Mouse (Mus musculus): ENCODE data around the gene Slc7a8.
"Not testable (repeated sequence)": the region's sequence is repeated elsewhere in the genome, so short reads cannot be mapped to it uniquely, and the experiment has no call there.

Gene Slc7a8

GRCm38 (mm10) chr14:54780084-54780483 is 1.7 kb downstream of the Slc7a8 start:
- DNase-seq: no peak

GRCm38 (mm10) chr14:54777893-54778292 is 3.9 kb downstream of the Slc7a8 start:
- DNase-seq: no peak

- no peak for DNase-seq
Measured at GRCm38 (mm10) chr14:54776768-54777167, 5.0 kb downstream of the Slc7a8 start.

GRCm38 (mm10) chr14:54775534-54776041 is 6.2 kb downstream of the Slc7a8 start:
- DNase-seq: no peak

- peak; percentile 58 for DNase-seq
Measured at GRCm38 (mm10) chr14:54772333-54772856, 9.4 kb downstream of the Slc7a8 start.

GRCm38 (mm10) chr14:54770373-54770772 is 11.4 kb downstream of the Slc7a8 start:
- DNase-seq: no peak

- DNase-seq: no peak
Measured at GRCm38 (mm10) chr14:54769068-54769425, 12.7 kb downstream of the Slc7a8 start.

GRCm38 (mm10) chr14:54768314-54769067 is 13.3 kb downstream of the Slc7a8 start:
- no peak for DNase-seq

GRCm38 (mm10) chr14:54766937-54767336 is 14.8 kb downstream of the Slc7a8 start:
- not testable (repeated sequence) for DNase-seq

- no peak for DNase-seq
Measured at GRCm38 (mm10) chr14:54756382-54756781, 25.4 kb downstream of the Slc7a8 start.

- peak; percentile 82 for DNase-seq
Measured at GRCm38 (mm10) chr14:54754602-54755018, 27.1 kb downstream of the Slc7a8 start.

GRCm38 (mm10) chr14:54753986-54754601 is 27.7 kb downstream of the Slc7a8 start:
- DNase-seq: peak; percentile 32

GRCm38 (mm10) chr14:54752938-54753337 is 28.8 kb downstream of the Slc7a8 start:
- DNase-seq: no peak

- DNase-seq: no peak
Measured at GRCm38 (mm10) chr14:54751768-54752167, 30.0 kb downstream of the Slc7a8 start.

GRCm38 (mm10) chr14:54749238-54749637 is 32.5 kb downstream of the Slc7a8 start:
- DNase-seq: no peak

- no peak for DNase-seq
Measured at GRCm38 (mm10) chr14:54747942-54748917, 33.5 kb downstream of the Slc7a8 start.

- DNase-seq: no peak
Measured at GRCm38 (mm10) chr14:54746038-54746437, 35.7 kb downstream of the Slc7a8 start.

GRCm38 (mm10) chr14:54744473-54744872 is 37.3 kb downstream of the Slc7a8 start:
- no peak for DNase-seq

- no peak for DNase-seq
Measured at GRCm38 (mm10) chr14:54742375-54742774, 39.4 kb downstream of the Slc7a8 start.

GRCm38 (mm10) chr14:54741721-54742120 is 40.0 kb downstream of the Slc7a8 start:
- no peak for DNase-seq

- DNase-seq: peak; percentile 44
Measured at GRCm38 (mm10) chr14:54737634-54738033, 44.1 kb downstream of the Slc7a8 start.
